Mouse (Mus musculus): ENCODE measurements around the gene Trem2. TPM values are rescaled to one million over a fixed set of nuclear protein-coding genes. Genes with fewer than 3 reads are reported as not detected.

Gene Trem2
- polyA plus RNA-seq, 1 experiment: 0.46 TPM

DNA sequence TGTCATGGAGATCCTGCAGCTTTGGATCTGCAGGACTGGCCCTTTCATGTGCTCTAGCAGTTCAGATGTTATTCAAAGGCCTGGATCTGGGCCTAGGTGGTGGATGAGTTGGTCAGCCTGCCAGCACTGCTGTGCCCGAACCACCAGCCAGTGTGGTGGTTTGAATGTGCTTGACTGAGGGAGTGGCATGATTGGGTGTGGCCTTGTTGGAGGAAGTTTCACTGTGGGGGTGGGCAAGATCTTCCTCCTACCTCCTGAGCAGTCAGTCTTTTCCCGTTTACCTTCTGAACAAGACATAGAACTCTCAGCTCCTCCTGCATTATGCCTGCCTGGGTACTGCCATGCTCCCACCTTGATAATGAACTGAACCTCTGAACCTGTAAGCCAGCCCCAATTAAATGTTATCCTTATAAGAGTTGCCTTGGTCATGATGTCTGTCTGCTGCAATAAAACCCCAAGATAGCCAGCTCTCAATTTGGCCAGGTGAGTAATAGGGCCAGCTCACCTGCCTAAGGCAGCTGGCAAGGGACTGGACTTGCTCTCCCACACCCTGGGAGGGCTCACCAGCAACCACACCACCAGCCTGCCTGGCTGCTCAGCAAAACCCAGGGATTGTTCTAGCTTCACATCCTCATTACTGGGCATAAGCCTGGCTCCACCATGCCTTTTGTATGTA lies 39.7 kb downstream of the Trem2 start:
- Histone ChIP-seq H3K9me3 (ENCODE audit: control insufficient read depth, low read length) (no peaks in the 10 kb centered on the region), H3K27me3 (ENCODE audit: control insufficient read depth) (no peaks in the 10 kb centered on the region), H3K4me1 (ENCODE audit: control insufficient read depth) (peaks cover 5% of the 10 kb centered on the region; the same call in 1 of the 2 replicates), H3K4me3 (replicated peaks) (no peak overlapping the region), H3K36me3 (ENCODE audit: control insufficient read depth) (peaks cover 53% of the 10 kb centered on the region)
- TF ChIP-seq GATA1 (IDR thresholded peaks at IDR 0.05; ENCODE audit: low read length) (no peak), TAL1 (IDR thresholded peaks at IDR 0.05; ENCODE audit: low read length) (no peak)

- Histone ChIP-seq H3K4me1 (ENCODE audit: control insufficient read depth) (peaks cover 5% of the 10 kb centered on the region; the same call in 1 of the 2 replicates), H3K36me3 (ENCODE audit: control insufficient read depth) (peaks cover 81% of the 10 kb centered on the region), H3K27me3 (ENCODE audit: control insufficient read depth) (no peaks in the 10 kb centered on the region), H3K9me3 (ENCODE audit: control insufficient read depth, low read length) (no peaks in the 10 kb centered on the region), H3K4me3 (replicated peaks) (no peak overlapping the region)
- no peak for TF ChIP-seq TAL1 (IDR thresholded peaks at IDR 0.05; ENCODE audit: low read length)
These were observed 42.5 kb downstream of the Trem2 start for GRCm38 (mm10) chr17:48388666-48389065.

DNA sequence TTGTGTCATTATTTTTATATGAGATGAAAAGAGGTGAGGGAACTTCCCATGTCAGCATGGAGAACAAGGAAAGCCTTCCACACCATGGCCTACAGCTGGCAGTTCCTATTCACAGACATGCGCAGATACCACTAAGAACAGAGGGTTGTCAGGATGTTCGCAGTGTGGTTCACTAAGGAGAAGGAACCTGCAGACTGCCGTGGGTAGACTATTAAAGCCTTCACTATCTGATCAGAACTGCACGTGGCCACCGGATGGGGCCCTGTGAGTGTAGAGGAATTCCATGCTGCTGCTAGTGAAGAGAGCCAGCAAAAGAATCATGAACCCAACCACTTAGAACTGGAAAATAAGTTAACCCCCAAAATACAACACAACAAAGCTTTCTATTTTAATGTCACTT lies 43.2 kb downstream of the Trem2 start:
- TF ChIP-seq GATA1 (IDR thresholded peaks at IDR 0.05; ENCODE audit: low read length) (no peak), TAL1 (IDR thresholded peaks at IDR 0.05; ENCODE audit: low read length) (no peak)
- H3K36me3 ChIP-seq (ENCODE audit: control insufficient read depth): peaks cover 88% of the 10 kb centered on the region
- peaks cover 7% of the 10 kb centered on the region for H3K4me1 ChIP-seq (ENCODE audit: control insufficient read depth)

GRCm38 (mm10) chr17:48391446-48391845 lies 45.2 kb downstream of the Trem2 start:
- TF ChIP-seq GATA1 (IDR thresholded peaks at IDR 0.05; ENCODE audit: low read length) (no peak), TAL1 (IDR thresholded peaks at IDR 0.05; ENCODE audit: low read length) (no peak)
- Histone ChIP-seq H3K4me1 (ENCODE audit: control insufficient read depth) (peaks cover 5% of the 10 kb centered on the region), H3K27me3 (ENCODE audit: control insufficient read depth) (no peaks in the 10 kb centered on the region), H3K9me3 (ENCODE audit: control insufficient read depth, low read length) (no peaks in the 10 kb centered on the region), H3K4me3 (replicated peaks) (no peak overlapping the region), H3K36me3 (ENCODE audit: control insufficient read depth) (peaks cover 100% of the 10 kb centered on the region)

More for the DNA sequence above, 43.2 kb downstream of the Trem2 start:
- H3K27me3 ChIP-seq (ENCODE audit: control insufficient read depth): no peaks in the 10 kb centered on the region
- H3K4me3 ChIP-seq (replicated peaks): no peak overlapping the region
- H3K9me3 ChIP-seq (ENCODE audit: control insufficient read depth, low read length): no peaks in the 10 kb centered on the region

GRCm38 (mm10) chr17:48392616-48393015 lies 46.4 kb downstream of the Trem2 start:
- Histone ChIP-seq H3K9me3 (ENCODE audit: control insufficient read depth, low read length) (no peaks in the 10 kb centered on the region), H3K4me1 (ENCODE audit: control insufficient read depth) (peaks cover 5% of the 10 kb centered on the region), H3K4me3 (replicated peaks) (no peak overlapping the region), H3K27me3 (ENCODE audit: control insufficient read depth) (no peaks in the 10 kb centered on the region), H3K36me3 (ENCODE audit: control insufficient read depth) (peaks cover 100% of the 10 kb centered on the region)
- TF ChIP-seq TAL1 (IDR thresholded peaks at IDR 0.05; ENCODE audit: low read length) (no peak), GATA1 (IDR thresholded peaks at IDR 0.05; ENCODE audit: low read length) (no peak)

GRCm38 (mm10) chr17:48401710-48402109 lies 55.5 kb downstream of the Trem2 start:
- peaks cover 40% of the 10 kb centered on the region for H3K4me1 ChIP-seq (ENCODE audit: control insufficient read depth)
- H3K27me3 ChIP-seq (ENCODE audit: control insufficient read depth): no peaks in the 10 kb centered on the region
- H3K9me3 ChIP-seq (ENCODE audit: control insufficient read depth, low read length): no peaks in the 10 kb centered on the region
- TF ChIP-seq TAL1 (IDR thresholded peaks at IDR 0.05; ENCODE audit: low read length) (no peak), GATA1 (IDR thresholded peaks at IDR 0.05; ENCODE audit: low read length) (no peak)
- H3K36me3 ChIP-seq (ENCODE audit: control insufficient read depth): peaks cover 90% of the 10 kb centered on the region
- H3K4me3 ChIP-seq (replicated peaks): no peak overlapping the region

GRCm38 (mm10) chr17:48402751-48403150 lies 56.5 kb downstream of the Trem2 start:
- Histone ChIP-seq H3K9me3 (ENCODE audit: control insufficient read depth, low read length) (no peaks in the 10 kb centered on the region), H3K4me1 (ENCODE audit: control insufficient read depth) (peaks cover 50% of the 10 kb centered on the region), H3K27me3 (ENCODE audit: control insufficient read depth) (no peaks in the 10 kb centered on the region), H3K4me3 (replicated peaks) (no peak overlapping the region), H3K36me3 (ENCODE audit: control insufficient read depth) (peaks cover 88% of the 10 kb centered on the region)
- TF ChIP-seq TAL1 (IDR thresholded peaks at IDR 0.05; ENCODE audit: low read length) (no peak), GATA1 (IDR thresholded peaks at IDR 0.05; ENCODE audit: low read length) (no peak)

Other genes with a start within 250 kb of the Trem2 start
- gene 9830107B12Rik, start 200.1 kb upstream of the Trem2 start, polyA plus RNA-seq (2012): not detected in 2 replicates
- gene A530064D06Rik, start 179.1 kb upstream of the Trem2 start, polyA plus RNA-seq (2012): not detected in 2 replicates
- gene Trem1, start 113.6 kb upstream of the Trem2 start, polyA plus RNA-seq (2012): not detected in 2 replicates
- gene Trem3, start 98.6 kb upstream of the Trem2 start, polyA plus RNA-seq (2012): not detected in 2 replicates
- gene Treml4, start 82.1 kb upstream of the Trem2 start, polyA plus RNA-seq (2012): 0.06 and 0.27 TPM in 2 replicates
- gene Treml2, start 46.9 kb upstream of the Trem2 start, polyA plus RNA-seq (2012): 0.50 and 0.74 TPM in 2 replicates
- 0.02 TPM in 1 of 2 replicates, not detected in the other for gene B430306N03Rik, start 30.3 kb upstream of the Trem2 start, polyA plus RNA-seq (2012)
- 0.08 and 0.09 TPM in 2 replicates for gene Treml1, start 13.5 kb downstream of the Trem2 start, polyA plus RNA-seq (2012)
- gene Nfya, start 63.5 kb downstream of the Trem2 start, polyA plus RNA-seq (2012): 1.3 and 1.7 TPM in 2 replicates
- gene Oard1, start 63.6 kb downstream of the Trem2 start, polyA plus RNA-seq (2012): 1.1 and 2.0 TPM in 2 replicates
- 0.03 TPM in 1 of 2 replicates, not detected in the other for gene Apobec2, start 86.5 kb downstream of the Trem2 start, polyA plus RNA-seq (2012)
- 34.5 and 96.9 TPM in 2 replicates for gene Tspo2, start 105.1 kb downstream of the Trem2 start, polyA plus RNA-seq (2012)
- 1.5 and 1.6 TPM in 2 replicates for gene Unc5cl, start 108.5 kb downstream of the Trem2 start, polyA plus RNA-seq (2012)